Mouse (Mus musculus): Measurements from ENCODE around the gene Smpd2.

Gene Smpd2

DNA sequence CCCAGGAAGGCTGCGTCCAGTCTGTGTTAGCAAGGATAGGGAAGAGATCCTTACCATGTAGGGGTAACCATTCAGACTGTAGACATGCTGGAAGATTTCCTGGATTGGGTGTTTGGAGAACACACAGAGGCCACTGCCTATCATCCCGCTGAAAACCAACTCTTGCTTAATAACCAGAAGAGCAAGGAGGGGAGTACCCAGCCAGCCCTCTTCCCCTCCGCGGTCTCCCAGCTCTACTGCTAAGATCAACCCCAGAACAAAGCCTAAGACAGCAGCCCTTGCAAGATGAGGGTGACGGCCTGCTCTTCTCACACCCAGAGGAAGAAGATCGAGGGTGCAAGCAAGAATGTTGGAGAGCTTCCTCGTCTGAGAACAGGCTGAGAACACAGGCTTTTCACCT, 1.3 kb downstream of the Smpd2 start:
- no peak for DNase-seq (ENCODE audit: low spot score in 2 of 2)

DNA sequence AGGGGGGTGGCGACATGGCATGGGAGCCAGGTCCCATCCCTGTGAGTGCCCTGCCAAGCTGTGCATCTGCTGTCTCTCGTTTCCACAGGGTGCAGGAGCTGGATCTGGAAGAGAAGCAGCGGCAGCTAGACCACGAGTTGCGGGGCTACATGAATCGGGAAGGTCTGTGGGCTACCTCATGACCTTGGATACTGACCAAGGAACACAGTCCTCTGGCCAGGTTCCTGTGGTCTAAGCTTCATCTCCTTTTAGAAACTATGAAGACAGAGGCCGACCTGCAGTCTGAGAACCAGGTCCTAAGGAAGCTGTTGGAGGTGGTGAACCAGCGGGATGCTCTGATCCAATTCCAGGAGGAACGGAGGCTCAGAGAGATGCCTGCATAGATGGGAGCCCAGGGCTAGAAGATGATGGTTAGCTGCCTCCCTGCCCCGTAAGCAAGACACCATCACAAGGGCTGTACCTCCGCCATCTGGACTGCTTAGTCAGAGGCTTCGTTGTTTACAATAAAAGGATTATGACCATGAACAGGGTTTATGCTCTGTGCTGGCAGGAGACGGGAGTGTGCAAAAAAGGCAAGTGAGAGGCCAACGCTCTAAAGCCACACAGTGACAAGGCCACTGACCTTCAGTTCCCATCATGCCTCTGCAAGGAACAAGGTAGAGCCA, 3.5 kb downstream of the Smpd2 start:
- DNase-seq (ENCODE audit: low spot score in 2 of 2): no peak

DNA sequence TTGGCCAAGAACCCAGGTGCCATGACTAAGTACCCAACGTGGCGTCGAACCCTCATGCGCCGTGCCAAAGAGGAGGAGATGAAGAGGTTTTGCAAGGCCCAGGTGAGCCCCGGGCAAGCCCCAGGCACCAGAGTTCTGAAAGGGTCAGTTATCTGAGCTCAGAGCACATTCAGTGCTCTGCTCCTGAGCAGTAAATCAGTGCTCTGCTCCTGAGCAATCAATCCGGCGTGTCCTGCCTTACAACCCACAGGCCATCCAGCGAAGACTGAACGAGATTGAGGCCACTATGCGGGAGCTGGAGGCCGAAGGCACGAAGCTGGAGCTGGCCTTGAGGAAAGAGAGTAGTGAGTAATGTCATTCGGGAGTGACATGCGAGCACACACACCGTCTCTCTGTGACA, 4.4 kb downstream of the Smpd2 start:
- DNase-seq (ENCODE audit: low spot score in 2 of 2): no peak

DNA sequence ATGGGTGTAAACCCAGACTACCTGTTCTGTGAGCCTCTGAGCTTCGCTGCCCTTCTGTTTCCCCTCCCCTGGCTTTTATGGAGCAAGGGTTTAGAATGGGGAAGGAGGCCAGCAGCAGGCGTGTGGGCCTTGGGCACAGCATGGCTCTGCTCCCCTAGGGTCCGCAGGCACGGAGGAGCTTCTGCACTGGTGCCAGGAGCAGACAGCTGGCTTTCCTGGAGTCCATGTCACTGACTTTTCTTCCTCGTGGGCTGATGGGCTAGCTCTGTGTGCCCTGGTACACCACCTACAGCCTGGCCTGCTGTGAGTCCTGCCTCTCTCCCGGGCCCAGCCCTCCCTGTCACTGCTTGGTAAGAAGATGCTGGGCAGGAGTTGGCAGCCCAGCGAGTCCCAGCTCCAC, 7.7 kb downstream of the Smpd2 start:
- no peak for DNase-seq (ENCODE audit: low spot score in 2 of 2)

DNA sequence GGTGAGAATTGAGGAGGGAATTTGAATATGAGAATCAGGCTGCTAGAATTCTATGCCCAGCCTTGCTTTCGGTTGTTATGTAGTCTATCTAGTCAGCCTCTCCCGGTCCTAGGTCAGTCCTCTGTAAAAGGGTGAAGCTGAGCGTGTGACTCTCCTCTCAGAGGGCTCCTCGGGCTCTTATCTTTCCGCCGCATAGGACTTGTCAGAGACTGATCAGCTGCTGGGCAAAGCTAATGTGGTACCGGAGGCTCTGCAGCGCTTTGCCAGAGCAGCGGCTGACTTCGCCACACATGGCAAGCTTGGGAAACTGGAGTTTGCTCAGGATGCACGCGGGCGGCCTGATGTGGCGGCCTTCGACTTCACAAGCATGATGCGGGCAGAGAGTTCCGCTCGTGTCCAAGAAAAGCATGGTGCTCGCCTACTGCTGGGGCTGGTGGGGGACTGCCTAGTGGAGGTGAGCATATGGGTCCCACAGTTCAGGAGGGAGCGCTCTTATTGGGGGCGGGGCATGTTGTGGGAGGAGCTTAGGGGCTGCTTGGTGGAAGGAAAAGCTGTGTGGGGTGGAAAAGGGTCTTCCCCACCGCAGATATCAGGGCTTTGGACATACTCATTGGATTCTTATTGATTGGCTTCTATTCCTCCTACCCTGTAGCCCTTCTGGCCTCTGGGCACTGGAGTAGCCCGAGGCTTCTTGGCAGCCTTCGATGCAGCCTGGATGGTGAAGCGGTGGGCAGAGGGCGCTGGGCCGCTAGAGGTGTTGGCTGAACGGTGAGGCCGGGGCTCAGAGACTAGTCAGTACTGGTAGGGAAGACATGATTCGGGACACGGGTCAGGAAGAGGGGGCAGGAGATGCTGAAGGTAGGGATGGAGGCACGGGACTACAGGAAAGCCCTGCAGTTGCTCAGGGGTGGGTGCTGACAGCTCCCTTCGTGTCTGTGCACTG, 9.0 kb downstream of the Smpd2 start:
- DNase-seq (ENCODE audit: low spot score in 2 of 2): no peak

DNA sequence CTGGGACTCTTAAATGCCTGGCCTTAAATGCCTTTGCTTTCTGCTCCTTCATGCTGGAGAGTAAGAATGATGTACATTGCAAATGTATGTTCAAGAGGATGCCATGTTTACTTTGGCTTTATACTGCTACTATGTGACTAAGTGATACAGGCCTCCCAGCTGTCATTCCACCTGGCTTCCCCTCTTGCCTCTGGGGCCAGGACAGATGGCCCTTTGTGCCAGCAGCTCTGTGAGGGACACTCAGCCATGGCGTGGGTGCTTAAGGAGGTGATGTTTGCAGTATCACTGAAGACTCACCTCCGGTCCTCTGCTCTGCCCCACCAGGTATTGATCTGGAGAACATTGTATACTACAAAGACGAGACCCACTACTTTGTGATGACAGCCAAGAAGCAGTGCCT, 10.2 kb downstream of the Smpd2 start:
- DNase-seq (ENCODE audit: low spot score in 2 of 2): no peak

DNA sequence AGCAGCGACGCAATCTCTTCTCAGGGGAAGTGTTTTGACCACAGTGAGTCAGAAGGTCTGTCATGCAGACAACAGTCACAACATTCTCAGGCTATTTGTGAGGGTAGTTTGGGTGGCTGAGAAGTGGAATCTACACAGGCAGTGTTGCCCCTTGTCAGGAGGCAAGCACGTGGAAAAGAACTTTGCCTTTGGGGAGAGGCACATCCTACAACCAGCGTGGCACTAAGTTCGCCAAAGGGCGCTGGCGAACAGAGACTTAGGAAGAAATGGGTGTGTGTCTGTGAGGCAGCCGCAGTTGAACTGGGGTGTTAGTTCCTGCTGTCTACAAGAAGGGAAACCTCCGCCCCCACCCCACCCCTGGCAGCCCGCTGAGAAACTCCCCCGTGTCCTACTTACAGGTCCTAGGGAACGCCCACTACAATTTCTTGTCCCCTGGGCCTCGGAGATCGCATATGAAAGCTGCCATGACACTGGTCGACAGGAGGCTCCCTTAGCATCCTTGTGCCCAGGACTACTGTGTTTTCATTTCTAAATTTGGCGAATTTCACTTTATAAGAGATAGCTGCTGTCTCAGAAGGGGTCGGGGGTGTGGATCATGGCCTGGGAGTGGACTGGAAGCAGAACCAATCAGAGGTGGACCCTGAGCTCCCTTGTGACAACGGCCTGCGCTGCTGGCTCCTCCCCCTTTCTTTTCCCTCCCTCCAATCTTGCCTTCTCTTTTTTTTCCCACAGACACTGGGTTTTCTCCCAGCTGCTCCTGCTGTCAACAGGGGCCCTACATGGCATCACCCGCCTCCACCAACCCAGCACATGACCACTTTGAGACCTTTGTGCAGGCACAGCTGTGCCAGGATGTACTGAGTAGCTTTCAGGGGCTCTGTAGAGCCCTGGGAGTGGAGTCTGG, 12.6 kb downstream of the Smpd2 start:
- DNase-seq (ENCODE audit: low spot score in 2 of 2): peak; percentile 32 to 54

DNA sequence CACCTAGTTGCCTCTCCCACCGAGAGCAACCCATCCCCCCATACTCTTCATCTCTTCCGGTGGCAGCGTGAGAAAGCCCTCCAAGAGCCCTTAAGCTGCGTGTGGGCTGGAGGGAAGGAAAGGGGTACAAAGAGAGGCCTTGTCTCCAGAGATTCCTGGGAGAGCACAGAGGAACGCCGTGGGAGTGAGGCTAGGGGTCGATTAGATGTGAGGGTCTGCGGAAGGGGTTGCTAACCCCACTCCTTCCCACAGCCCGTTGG, 13.2 kb downstream of the Smpd2 start:
- DNase-seq (ENCODE audit: low spot score in 2 of 2): peak in 1 of 2 experiments; percentile 38

DNA sequence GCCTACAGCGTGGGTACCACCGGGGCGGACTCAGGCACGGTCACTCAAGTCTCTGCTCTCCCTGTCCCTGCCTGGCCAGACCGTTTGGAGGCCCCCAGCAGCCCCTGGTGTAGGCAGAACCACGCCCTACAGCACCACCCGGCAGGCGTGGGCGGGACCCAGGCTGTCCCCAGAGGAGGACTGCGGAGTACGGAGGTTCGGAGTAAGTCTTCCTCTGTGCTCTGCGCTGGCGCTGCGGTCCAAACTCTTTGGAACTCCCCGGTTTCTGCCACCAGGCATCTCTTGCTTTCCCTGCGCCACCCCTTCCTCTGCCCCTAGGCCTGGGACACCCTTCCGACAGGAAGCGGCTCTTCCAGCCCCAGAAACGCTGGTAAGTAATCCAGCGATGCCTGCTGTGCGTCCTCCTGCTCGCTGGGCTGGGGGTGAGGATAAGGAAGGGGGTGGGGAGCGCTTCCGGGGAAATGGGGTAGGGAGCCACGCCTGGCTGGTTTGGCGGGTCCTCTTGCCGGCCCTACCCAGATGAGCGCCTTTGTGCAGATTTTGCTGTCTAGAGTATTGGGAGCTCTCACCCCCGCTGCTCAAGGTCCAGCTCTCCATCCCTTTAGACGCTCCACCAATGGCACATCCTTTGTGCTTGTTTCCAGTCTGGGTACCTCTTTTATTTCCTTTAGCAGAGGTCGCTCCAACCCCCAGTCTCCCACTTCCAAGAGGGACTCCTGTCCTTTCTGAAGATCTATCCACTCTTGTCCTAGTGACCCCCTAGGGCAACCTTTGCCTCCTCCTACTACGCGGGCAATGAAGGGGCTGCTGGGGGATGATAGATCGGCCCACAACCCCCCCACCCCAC, 13.8 kb downstream of the Smpd2 start, which contains the start of gene Mical1:
Gene Mical1 (plus strand): TSS at position 144 of the 847 bp plus-strand sequence.
- DNase-seq (ENCODE audit: low spot score in 2 of 2): peak; percentile 54 to 77

DNA sequence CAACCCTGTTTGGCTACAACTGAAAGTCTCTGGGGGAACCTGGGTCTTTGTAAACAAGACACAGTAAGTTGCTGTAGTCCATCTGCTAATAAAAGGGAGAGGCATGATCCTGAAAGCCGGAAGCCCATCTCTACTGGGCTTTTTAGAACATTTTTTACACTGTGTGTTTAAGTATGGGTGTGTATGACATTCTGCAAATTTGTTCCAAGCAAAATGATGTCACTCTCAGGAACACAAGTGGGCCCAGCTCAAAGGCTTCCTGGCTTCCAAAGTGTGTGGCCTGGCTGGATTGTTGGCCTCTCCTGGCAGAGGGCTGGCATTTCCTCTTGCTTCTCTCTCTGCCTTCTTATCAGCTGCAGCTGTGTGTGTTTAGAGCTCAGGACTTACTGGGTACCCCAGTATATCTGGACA, 15.2 kb downstream of the Smpd2 start:
- no peak for DNase-seq (ENCODE audit: low spot score in 2 of 2)

DNA sequence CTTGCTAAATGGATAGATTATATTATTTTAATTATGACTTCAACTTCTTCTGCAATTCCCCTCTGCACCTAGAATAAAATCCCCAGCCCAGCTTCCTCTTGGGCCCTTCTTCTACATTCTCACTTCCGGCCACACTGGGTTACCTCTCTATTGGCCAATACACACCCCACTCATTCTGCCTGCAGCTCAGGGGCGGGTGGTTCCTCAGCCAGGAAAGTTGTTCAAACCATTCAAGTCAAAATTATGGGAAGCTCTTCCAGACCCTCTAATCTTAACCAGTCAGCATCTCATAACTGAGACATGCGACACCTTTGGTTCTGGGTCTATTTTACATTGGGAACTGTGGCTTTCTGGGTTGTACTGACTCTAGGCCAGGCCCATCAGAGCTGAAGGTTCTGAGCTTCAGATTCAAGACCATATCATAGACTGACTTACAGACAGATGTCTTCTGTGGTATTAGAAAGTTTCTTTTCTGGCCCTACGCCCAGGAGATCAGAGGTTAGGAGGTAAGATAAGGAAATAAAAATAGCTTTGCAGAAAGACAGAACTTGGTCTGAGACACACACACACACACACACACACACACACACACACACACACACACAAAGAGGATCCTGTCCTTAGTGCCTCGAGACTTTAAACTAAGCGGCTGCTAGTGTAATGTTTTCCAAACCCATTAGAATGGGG, 16.2 kb downstream of the Smpd2 start:
- peak in 1 of 2 experiments; percentile 59 for DNase-seq (ENCODE audit: low spot score in 2 of 2)

DNA sequence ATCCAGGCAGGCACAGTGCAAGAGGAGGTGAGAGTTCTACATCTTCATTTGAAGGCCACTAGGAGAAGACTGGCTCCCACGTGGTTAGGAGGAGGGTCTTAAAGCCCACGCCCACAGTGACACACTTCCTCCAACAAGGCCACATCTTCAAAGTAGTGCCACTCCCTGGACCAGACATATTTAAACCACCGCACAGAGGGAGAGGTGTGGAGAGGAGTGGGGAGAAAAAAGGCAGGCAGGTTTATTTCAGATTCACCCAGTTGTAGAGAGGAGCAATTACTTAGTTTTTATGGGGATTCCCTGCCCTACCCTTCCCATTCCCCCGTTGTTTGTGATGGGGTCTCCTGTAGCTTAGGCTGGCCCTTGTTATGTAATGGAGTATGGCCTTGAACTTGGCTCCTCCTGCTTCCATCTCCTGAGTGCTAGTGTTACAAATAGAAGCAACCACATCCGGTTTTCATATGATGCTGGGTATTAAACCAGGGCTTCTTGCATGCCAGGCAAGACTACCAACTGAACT, 17.1 kb downstream of the Smpd2 start:
- no peak for DNase-seq (ENCODE audit: low spot score in 2 of 2)

DNA sequence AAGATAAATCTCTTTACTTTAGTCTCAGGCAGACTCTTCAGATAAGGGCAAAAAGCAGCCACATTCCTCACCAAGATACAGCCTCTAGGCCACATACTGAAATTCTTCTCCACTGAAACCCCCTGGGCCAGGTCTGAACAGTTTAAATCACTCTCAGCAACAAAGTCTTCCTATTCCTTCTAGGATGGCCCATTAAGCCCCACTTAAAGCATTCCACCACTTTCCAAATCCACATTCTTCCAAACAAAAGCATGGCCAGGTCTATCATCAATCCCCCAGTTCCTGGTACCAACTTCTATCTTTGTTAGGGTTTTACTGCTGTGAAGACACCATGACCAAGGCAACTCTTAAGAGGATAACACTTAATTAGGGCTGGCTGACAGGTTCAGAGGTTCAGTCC, 17.6 kb downstream of the Smpd2 start:
- no peak for DNase-seq (ENCODE audit: low spot score in 2 of 2)

DNA sequence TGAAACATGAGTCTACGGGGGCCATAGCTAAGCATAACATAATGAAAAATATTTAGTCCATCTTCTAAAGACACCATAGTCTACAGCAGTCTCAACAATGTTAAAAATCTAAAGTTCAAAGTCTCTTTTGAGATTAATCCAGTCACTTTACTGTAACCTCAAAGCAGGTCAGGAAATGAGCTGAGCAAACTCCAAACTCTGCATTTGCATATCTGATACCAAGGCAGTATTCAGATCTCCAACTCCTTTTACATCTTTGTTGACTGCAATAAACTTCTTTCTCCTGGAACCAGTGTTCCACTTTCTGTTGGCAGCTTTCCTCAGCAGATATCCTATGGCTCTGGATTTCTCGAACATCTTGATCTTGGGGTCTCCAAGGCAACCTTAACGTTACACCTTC, 19.5 kb downstream of the Smpd2 start:
- DNase-seq (ENCODE audit: low spot score in 2 of 2): no peak

DNA sequence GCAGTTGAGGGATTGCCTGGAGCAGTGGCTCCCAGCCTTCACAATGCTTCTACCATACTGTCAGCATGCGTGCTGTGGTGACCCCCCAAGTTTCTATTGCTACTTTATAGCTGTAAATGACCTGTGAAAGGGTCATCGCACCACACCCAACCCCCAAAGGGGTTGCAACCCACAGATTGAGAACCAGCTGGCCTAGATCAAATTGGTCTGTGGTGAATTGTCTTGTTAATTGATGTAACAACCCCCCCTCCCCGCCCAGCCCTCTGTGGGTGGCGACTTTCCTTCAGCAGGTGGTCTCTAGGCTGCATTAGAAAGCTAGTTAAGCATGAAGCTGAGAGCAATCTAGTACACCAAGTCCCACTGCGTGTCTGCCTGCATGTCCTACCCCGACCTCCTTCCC, 22.8 kb downstream of the Smpd2 start:
- DNase-seq (ENCODE audit: low spot score in 2 of 2): no peak

DNA sequence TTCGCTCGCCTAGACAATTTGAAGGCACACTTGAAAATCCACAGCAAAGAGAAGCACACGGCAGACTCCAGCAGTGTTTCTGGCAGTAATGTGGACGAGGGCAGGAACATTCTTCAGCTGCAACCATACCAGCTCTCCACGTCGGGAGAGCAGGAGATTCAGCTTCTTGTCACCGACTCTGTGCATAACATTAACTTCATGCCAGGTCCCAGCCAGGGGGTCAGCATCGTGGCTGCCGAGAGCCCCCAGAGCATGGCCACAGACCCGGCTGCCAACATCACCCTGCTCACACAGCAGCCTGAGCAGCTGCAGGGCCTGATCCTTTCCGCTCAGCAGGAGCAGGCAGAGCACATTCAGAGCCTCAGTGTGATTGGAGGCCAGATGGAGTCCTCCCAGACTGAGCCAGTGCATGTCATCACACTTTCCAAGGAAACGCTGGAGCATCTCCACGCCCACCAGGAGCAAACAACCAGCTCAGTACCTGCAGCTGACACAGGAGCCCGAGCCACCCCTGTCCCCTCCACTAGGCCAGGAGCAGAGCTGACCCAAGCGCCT, 25.7 kb downstream of the Smpd2 start:
- no peak for DNase-seq (ENCODE audit: low spot score in 2 of 2)

DNA sequence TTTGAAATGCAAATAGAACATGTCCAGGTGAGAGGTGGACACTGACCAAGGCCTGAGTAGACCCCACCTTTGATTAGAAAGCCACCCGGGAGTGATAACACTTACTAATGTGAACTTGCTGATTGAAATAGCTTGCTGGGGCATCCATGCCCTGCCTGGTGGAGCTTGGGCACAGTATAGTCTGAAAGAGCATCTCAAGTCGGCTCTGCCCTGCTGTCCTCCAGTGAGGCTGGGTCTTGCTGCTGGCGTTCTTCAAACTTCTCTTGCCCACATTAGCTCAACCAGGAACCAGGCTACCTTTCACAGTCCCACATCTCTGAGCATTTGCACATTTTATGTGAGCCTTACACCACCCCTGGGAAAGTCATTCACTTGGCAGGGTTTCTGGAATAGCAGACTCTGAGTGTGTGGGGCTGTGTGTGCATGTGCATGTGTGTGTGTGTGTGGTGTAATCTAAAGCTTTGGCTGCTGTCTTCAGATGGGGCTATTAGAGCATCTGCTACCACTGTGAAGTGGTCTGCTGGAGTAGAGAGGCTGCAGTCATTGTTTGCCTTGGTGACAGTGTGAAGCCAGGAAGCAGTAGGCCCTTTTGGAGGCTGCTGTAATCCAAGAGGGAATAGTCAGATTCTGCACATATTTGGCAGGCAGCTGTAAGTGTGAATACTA, 29.0 kb downstream of the Smpd2 start:
- DNase-seq (ENCODE audit: low spot score in 2 of 2): no peak

DNA sequence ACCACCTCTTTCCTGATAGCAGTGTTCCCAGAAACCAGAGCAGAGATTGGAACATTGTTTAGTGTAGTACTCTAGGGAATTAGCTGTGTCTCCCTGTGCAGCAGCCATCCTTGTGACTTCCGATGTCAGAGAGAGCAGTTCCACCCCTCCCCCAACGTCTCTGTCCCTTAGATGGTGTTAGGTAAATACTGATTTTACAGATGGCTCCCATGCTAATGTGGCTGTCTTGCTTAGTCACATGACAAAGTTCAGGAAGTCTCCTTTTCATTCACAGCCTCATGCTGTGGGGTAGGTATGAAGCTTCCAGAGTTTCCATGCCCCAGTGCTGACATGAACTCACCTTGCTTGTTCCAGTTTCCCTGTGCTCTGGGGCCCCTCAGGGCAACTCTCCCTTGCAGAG, 29.7 kb downstream of the Smpd2 start:
- no peak for DNase-seq (ENCODE audit: low spot score in 2 of 2)

DNA sequence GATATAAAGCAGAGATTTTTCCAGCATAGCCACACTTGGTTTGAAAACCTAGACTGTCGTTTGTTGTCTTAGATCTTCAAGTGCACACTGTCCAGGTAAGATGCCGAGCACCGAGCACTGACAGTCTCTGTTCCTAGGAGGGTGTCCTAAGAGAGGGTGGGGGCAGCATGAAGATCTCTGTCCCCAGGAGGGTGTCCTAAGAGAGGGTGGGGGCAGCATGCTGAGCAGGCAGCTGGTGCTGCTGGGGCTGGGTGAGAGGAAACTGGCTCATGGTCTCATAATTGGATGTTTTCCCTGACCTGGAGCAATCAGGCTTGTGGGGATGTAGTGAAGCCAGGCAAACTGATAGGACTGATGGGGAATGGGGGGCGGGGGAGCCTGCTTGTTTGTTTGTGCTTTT, 30.2 kb downstream of the Smpd2 start:
- DNase-seq (ENCODE audit: low spot score in 2 of 2): no peak

DNA sequence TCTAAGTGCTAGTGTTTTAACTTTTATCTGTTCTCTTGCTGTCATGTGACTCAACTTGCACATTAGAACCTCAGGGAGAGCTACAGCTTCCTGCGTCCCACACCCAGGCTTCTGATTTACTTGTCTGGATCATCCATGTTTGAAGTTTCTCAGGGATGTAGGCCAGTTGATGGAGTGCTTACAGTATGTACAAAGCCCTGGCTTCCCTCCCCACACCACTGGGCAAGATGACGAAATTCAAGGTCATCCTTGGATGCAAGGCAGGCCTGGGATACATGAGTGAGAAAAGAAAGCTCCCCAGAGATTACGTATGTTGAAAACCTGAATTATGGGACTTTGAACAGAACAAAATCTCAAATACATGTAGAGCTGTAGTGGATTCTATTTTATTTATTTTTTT, 37.4 kb downstream of the Smpd2 start:
- DNase-seq (ENCODE audit: low spot score in 2 of 2): no peak
